Mouse (Mus musculus) ES-E14 (cell line): Measurements from ENCODE around the gene Cacna1d.

Experiments
- CHD2 ChIP-seq: IDR thresholded peaks from 2 replicates; pipeline ENCODE4 v1.6.1; 2014; ENCODE audit warnings: mild to moderate bottlenecking, low read depth, low read length, inconsistent platforms
- HCFC1 ChIP-seq: IDR thresholded peaks from 2 replicates; pipeline ENCODE4 v1.6.1; 2012; ENCODE audit warnings: low read length, inconsistent platforms, borderline replicate concordance; ENCODE audit not compliant: insufficient read depth
- ZC3H11A ChIP-seq: IDR thresholded peaks from 2 replicates; pipeline ENCODE4 v1.6.1; 2012; ENCODE audit warnings: low read depth, mild to moderate bottlenecking, inconsistent platforms, low read length, borderline replicate concordance

DNA sequence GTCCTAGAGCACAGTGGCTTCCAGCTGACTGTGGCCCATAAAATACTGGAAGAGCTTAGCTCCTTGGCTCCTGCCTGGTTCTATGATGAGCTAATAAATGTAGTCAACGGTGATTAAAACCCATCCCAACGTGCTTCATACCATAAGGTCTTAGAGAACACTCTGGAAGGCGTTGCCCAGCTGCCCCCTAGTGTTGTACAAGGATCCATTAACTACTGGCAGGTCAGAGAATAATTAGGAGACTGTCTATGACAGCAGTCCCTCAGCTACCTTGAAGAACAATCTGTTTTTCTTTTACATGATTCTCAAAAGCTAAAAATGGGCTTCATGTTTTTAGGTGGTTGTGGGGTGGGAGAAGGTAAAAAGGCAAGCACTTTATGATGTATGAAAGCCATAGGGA is 315.9 kb downstream of the Cacna1d start:
- TF ChIP-seq ZC3H11A, result no peak
- TF ChIP-seq HCFC1, result no peak
- no peak for TF ChIP-seq CHD2
